Mouse (Mus musculus): Measurements from ENCODE around the gene Kdm5a. TPM values are rescaled to one million over a fixed set of nuclear protein-coding genes. Genes with fewer than 3 reads are reported as not detected.
A peak's percentile ranks its signal among the peaks of the same experiment; 100 is the strongest.

Kdm5a gene
- 41.5 and 46.2 TPM in 2 replicates for polyA plus RNA-seq (2014; fragmentation: Nextera tagmentation; extraction: Ambion mirVana)

DNA sequence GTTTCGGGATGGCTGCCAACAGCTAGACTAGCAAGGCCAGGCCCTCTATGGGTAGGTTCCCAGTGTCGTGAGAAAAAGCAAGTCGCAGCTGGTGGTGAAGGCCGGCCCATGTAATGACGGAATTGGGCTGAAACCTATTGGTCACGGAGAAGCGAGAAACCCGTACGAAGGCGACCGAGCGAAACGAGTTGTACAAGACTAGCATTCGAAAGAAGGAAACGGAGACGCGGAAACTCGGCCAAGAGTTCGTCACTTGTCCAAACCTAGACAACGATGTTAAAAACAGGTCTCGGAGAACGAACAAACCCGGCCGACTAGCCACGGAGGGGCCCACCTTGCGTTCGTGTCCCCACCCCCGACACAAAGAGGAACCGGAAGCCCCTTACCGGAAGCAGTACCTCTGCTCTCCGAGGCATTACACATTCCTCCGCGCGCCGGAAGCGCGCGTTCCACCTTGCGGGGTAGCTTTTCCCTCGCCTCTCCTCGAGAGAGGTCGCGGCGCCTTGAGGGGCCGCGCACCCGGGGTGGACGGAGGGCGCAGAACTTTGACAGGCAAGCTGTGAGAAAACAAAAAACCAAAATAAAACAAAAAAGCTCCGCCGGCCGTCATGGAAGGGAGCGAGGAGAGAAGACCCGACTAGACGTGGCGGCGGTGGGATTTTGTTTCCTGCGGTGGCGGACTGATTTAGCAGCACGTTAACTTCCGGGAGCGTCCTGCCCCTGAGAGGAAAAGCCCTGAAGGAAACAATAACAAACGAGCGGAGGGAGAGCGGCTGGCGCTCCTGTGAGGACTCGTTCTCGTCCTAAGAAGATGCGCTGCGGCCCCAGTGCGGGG lies at the start of gene Kdm5a, which contains the start of gene Ccdc77:
Gene Kdm5a, plus strand, starts transcription at position 437 of the 835 bp plus-strand sequence.
Gene Ccdc77, minus strand, starts transcription at position 687 of the 835 bp plus-strand sequence.
- WGBS: under 1% methylated on average over 70 of the region's 71 CpGs
- DNase-seq (ENCODE audit: low spot score) (peak; percentile 98), ATAC-seq (peak; percentile 98)
- Histone ChIP-seq H3K27me3 (replicated peaks; ENCODE audit: control insufficient read depth, insufficient read depth, low read length) (no peaks in the 10 kb centered on the region), H3K36me3 (ENCODE audit: control insufficient read depth, insufficient read depth, low read length) (peaks cover 17% of the 10 kb centered on the region), H3K27ac (ENCODE audit: low read depth, low read length) (peak within 1 kb of the TSS; percentile 94), H3K4me3 (ENCODE audit: low read depth, low read length) (peak within 1 kb of the TSS; percentile 95), H3K4me1 (ENCODE audit: control insufficient read depth, insufficient read depth, low read length) (peaks cover 16% of the 10 kb centered on the region), H3K4me2 (ENCODE audit: low read length) (peak within 1 kb of the TSS; percentile 93), H3K9me3 (replicated peaks; ENCODE audit: control insufficient read depth, low read length) (no peaks in the 10 kb centered on the region), H3K9ac (ENCODE audit: low read length) (peak within 1 kb of the TSS; percentile 93)

DNA sequence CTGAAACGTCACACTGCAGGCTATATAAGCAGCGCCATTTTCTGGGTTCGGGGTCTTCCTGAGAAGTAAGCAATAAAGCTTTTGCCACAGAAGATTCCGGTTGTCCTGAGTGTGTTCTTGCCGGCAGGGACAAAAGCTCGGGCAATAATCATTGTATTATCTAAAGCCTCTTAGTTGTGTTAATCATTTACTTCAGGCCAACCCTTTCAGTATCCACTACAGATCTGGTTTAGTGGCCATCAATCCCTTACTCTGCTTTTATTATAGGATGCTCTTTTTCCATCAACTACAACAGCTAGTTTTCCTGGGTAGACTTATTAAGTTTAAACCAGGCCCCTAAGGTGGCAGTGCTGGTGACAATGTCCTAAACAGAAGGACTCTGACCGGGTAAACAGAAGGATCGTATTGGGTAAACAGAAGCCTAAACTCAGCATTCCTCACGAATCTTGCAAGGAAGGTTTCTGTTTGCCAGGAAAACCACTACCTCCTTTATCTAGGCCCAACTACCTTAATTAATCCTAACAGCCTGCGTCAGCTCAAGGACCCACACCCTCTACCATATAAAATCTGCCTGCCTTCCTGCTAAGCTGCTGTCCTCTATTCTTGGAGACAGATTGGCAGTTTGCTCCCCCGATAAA lies 45.5 kb upstream of the Kdm5a start:
- Histone ChIP-seq H3K9me3 (replicated peaks; ENCODE audit: control insufficient read depth, low read length) (no peaks in the 10 kb centered on the region), H3K9ac (ENCODE audit: low read length) (no peak overlapping the region), H3K4me1 (ENCODE audit: control insufficient read depth, insufficient read depth, low read length) (no peaks in the 10 kb centered on the region), H3K36me3 (ENCODE audit: control insufficient read depth, insufficient read depth, low read length) (no peaks in the 10 kb centered on the region), H3K27me3 (replicated peaks; ENCODE audit: control insufficient read depth, insufficient read depth, low read length) (no peaks in the 10 kb centered on the region), H3K4me3 (ENCODE audit: low read depth, low read length) (no peak overlapping the region), H3K4me2 (ENCODE audit: low read length) (no peak overlapping the region), H3K27ac (ENCODE audit: low read depth, low read length) (no peak overlapping the region)
- no peak for ATAC-seq
- no peak for DNase-seq (ENCODE audit: low spot score)
- WGBS: 85% methylated on average over 11 of the region's 11 CpGs

DNA sequence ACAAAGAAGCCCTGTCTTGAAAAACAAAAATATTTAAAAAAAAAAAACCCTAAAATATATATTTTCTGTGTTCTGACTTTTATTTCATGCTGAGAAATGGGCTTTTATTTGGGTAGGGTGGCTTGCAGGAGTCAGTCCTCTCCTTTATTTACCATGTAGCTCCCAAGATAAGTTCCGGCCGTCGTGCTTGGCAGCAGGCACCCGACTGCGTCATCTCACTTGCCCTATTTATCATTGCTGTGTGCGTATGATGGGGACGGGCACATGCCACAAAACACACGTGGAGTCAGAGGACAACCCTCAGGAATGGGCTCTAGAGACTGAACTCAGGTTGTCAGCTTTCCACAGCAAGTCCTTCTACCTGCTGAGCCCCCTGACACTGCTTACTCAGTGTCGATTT lies 44.8 kb upstream of the Kdm5a start:
- 96% methylated on average over 9 of the region's 9 CpGs for WGBS
- no peak for ATAC-seq
- Histone ChIP-seq H3K9ac (ENCODE audit: low read length) (no peak overlapping the region), H3K4me1 (ENCODE audit: control insufficient read depth, insufficient read depth, low read length) (no peaks in the 10 kb centered on the region), H3K9me3 (replicated peaks; ENCODE audit: control insufficient read depth, low read length) (no peaks in the 10 kb centered on the region), H3K27ac (ENCODE audit: low read depth, low read length) (no peak overlapping the region), H3K4me3 (ENCODE audit: low read depth, low read length) (no peak overlapping the region), H3K36me3 (ENCODE audit: control insufficient read depth, insufficient read depth, low read length) (no peaks in the 10 kb centered on the region), H3K4me2 (ENCODE audit: low read length) (no peak overlapping the region), H3K27me3 (replicated peaks; ENCODE audit: control insufficient read depth, insufficient read depth, low read length) (no peaks in the 10 kb centered on the region)
- no peak for DNase-seq (ENCODE audit: low spot score)

DNA sequence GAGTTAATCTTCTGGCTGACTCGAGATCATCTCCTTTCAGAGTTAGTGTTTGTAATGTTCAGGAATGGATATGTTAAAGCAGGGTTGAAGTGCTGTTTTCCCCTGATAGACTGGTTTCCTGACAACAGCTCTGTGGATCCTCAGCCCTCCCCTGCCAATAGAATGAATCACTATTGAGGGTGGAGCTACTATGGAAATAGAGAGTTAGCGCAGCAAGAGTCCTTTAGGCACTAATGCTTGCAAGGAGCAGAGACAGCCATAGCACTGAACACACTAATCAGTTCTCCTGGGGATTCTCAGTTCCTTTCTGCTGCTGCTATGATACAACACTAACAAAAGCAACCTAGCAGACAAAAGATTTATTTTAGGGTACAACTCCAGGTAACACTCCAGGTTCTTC lies 43.6 kb upstream of the Kdm5a start:
- Histone ChIP-seq H3K4me1 (ENCODE audit: control insufficient read depth, insufficient read depth, low read length) (no peaks in the 10 kb centered on the region), H3K9ac (ENCODE audit: low read length) (no peak overlapping the region), H3K4me2 (ENCODE audit: low read length) (no peak overlapping the region), H3K27me3 (replicated peaks; ENCODE audit: control insufficient read depth, insufficient read depth, low read length) (no peaks in the 10 kb centered on the region), H3K27ac (ENCODE audit: low read depth, low read length) (no peak overlapping the region), H3K9me3 (replicated peaks; ENCODE audit: control insufficient read depth, low read length) (no peaks in the 10 kb centered on the region), H3K36me3 (ENCODE audit: control insufficient read depth, insufficient read depth, low read length) (peaks cover 6% of the 10 kb centered on the region; the same call in 1 of the 2 replicates), H3K4me3 (ENCODE audit: low read depth, low read length) (no peak overlapping the region)
- ATAC-seq (no peak), DNase-seq (ENCODE audit: low spot score) (no peak)
- 71% methylated on average over 2 of the region's 2 CpGs for WGBS

- H3K4me2 ChIP-seq (ENCODE audit: low read length): no peak overlapping the region
- H3K36me3 ChIP-seq (ENCODE audit: control insufficient read depth, insufficient read depth, low read length): peaks cover 24% of the 10 kb centered on the region
- no peaks in the 10 kb centered on the region for H3K4me1 ChIP-seq (ENCODE audit: control insufficient read depth, insufficient read depth, low read length)
- WGBS: 33% methylated on average over 6 of the region's 6 CpGs
- no peak overlapping the region for H3K9ac ChIP-seq (ENCODE audit: low read length)
- DNase-seq (ENCODE audit: low spot score) (peak; percentile 89), ATAC-seq (0 out of 2 replicates have a peak, but pooled peaks have one; percentile 37)
- no peaks in the 10 kb centered on the region for H3K9me3 ChIP-seq (replicated peaks; ENCODE audit: control insufficient read depth, low read length)
- no peak overlapping the region for H3K27ac ChIP-seq (ENCODE audit: low read depth, low read length)
- no peaks in the 10 kb centered on the region for H3K27me3 ChIP-seq (replicated peaks; ENCODE audit: control insufficient read depth, insufficient read depth, low read length)
- no peak overlapping the region for H3K4me3 ChIP-seq (ENCODE audit: low read depth, low read length)
Observed at GRCm38 (mm10) chr6:120324295-120324927, 39.5 kb upstream of the Kdm5a start.

- H3K9ac ChIP-seq (ENCODE audit: low read length): no peak overlapping the region
- no peak overlapping the region for H3K4me2 ChIP-seq (ENCODE audit: low read length)
- peaks cover 70% of the 10 kb centered on the region for H3K36me3 ChIP-seq (ENCODE audit: control insufficient read depth, insufficient read depth, low read length)
- ATAC-seq: no peak
- WGBS: 80% methylated on average over 2 of the region's 2 CpGs
- H3K9me3 ChIP-seq (replicated peaks; ENCODE audit: control insufficient read depth, low read length): no peaks in the 10 kb centered on the region
- H3K4me1 ChIP-seq (ENCODE audit: control insufficient read depth, insufficient read depth, low read length): no peaks in the 10 kb centered on the region
- no peak overlapping the region for H3K4me3 ChIP-seq (ENCODE audit: low read depth, low read length)
- DNase-seq (ENCODE audit: low spot score): peak; percentile 5
- no peak overlapping the region for H3K27ac ChIP-seq (ENCODE audit: low read depth, low read length)
- no peaks in the 10 kb centered on the region for H3K27me3 ChIP-seq (replicated peaks; ENCODE audit: control insufficient read depth, insufficient read depth, low read length)
Observed at GRCm38 (mm10) chr6:120332351-120332750, 31.6 kb upstream of the Kdm5a start.

DNA sequence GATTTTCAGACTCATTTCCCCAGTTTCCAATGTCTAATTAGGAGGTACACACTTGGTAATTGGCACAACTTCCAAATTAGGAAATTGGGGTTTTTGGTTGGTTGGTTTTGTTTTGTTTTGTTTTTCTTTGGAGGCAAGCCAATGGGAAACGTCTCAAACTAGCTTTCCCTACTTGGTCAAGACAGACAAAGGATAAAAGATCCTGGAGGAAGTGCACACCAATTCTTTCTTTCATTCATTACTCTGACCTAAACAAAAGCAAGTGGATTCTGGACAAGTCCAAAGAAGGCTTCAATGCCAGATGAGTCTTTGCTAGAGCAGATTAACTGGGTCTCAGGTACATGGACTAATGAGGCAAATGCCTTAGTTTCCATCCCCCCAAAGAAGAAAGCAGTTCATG lies 19.9 kb upstream of the Kdm5a start:
- Histone ChIP-seq H3K36me3 (ENCODE audit: control insufficient read depth, insufficient read depth, low read length) (peaks cover 55% of the 10 kb centered on the region), H3K9ac (ENCODE audit: low read length) (no peak overlapping the region), H3K9me3 (replicated peaks; ENCODE audit: control insufficient read depth, low read length) (no peaks in the 10 kb centered on the region), H3K4me3 (ENCODE audit: low read depth, low read length) (no peak overlapping the region), H3K4me2 (ENCODE audit: low read length) (no peak overlapping the region), H3K27me3 (replicated peaks; ENCODE audit: control insufficient read depth, insufficient read depth, low read length) (no peaks in the 10 kb centered on the region), H3K27ac (ENCODE audit: low read depth, low read length) (no peak overlapping the region), H3K4me1 (ENCODE audit: control insufficient read depth, insufficient read depth, low read length) (no peaks in the 10 kb centered on the region)
- peak; percentile 77 for DNase-seq (ENCODE audit: low spot score)
- ATAC-seq: peak; percentile 46; the same call in 1 of the 2 replicates
- 6% methylated on average over 1 of the region's 1 CpGs for WGBS

DNA sequence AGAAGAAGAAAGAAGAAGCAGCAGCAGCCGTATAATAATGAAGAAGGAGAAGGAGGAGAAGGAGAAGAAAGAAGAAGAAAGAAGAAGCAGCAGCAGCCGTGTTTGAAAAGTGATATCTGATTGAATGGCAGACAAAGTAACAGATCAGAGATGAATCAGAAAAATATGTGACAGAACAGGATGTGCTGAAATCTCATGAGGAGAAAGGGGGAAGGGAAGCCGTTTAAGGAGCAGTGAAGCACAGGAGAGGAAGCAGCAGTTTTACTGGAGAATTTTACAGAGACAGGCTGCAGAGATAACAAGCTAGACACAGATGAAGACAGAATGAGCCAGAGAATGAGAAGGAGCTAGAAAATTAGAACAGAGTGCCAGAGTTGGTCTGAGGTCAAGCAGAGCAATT lies 14.9 kb upstream of the Kdm5a start:
- Histone ChIP-seq H3K4me2 (ENCODE audit: low read length) (no peak overlapping the region), H3K9ac (ENCODE audit: low read length) (no peak overlapping the region), H3K9me3 (replicated peaks; ENCODE audit: control insufficient read depth, low read length) (no peaks in the 10 kb centered on the region), H3K36me3 (ENCODE audit: control insufficient read depth, insufficient read depth, low read length) (peaks cover 45% of the 10 kb centered on the region), H3K4me3 (ENCODE audit: low read depth, low read length) (no peak overlapping the region), H3K4me1 (ENCODE audit: control insufficient read depth, insufficient read depth, low read length) (no peaks in the 10 kb centered on the region), H3K27me3 (replicated peaks; ENCODE audit: control insufficient read depth, insufficient read depth, low read length) (no peaks in the 10 kb centered on the region), H3K27ac (ENCODE audit: low read depth, low read length) (no peak overlapping the region)
- DNase-seq (ENCODE audit: low spot score): no peak
- ATAC-seq: no peak
- WGBS: 95% methylated on average over 3 of the region's 3 CpGs
